Mouse (Mus musculus) ovary, postnatal 14 days (tissue): Measurements from ENCODE around the gene Stip1.
"Not testable (repeated sequence)": the region's sequence is repeated elsewhere in the genome, so short reads cannot be mapped to it uniquely, and the experiment has no call there.

Source experiments
- DNase-seq: peaks from one replicate; pipeline ENCODE4 v3.0.0; 2022; ENCODE audit warnings: low spot score

Stip1 gene

DNA sequence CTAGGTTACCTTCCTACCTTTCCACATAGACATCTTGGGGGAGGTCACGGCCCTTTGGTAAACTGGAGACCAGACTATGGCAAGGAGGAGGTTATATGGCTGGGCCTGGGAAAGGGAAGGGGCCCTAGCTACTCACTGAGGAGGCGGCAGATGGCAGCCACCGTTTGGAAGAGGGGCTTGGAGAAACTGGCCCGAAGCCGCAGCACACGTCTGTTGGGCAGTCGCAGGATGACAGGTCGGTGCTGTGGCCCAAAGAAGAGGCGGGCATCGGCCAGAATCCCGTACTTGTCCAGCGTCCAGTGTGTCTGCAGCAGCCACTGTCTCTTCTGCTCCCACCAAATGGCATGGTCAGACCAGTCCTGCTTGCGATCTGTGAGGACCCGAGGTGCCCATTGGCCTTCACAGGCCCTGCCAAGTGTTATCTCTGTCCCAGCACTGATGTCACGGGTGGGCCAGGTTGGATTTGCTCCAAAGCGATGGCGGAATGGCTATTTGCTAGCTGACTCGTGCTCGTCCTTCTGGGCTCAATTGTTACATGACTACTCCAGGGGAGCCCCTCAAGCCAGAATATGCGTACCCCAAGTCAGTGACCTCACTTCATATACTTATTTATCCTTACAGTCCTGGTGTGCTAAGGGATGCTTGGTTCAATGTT lies 25.2 kb downstream of the Stip1 start:
- no peak for DNase-seq

DNA sequence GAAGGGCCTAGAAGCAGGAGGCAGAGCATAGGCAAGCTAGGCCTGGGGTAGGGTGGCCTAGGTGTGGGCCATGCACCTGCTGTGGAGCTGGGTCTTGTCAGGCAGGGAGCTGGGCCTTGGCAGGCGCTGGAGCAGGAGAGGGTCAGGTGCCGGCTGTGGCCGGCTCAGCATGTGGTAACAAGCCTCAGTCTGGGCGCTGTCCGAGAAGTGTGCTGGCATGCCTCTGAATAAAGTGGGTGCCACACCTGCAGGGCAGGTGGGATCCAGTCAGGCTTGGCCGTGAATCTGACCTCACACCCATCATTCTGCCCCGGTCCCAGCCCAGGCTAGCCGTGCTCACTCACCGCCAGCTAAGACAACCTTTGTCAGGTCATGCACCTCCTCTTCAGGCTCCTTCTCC lies 25.8 kb downstream of the Stip1 start:
- DNase-seq = no peak

DNA sequence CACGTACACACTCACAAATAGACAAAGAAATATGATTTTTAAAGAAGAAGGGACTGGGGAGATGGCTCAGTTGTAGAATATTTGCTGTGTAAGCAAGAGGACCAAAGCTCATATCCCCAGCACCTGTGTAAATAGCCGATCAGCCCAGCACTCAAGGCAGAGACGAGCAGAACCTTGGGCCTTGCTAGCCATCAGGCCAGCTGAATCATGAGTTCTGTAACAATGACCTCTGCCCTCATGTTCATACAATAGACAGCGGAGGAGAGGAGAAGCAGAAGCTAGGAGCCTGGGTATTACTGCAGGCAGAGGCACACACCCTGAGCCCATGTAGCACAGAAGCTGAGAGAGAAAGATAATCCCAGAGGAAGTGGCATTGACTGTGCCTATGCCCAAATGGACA lies 27.3 kb downstream of the Stip1 start:
- no peak for DNase-seq

DNA sequence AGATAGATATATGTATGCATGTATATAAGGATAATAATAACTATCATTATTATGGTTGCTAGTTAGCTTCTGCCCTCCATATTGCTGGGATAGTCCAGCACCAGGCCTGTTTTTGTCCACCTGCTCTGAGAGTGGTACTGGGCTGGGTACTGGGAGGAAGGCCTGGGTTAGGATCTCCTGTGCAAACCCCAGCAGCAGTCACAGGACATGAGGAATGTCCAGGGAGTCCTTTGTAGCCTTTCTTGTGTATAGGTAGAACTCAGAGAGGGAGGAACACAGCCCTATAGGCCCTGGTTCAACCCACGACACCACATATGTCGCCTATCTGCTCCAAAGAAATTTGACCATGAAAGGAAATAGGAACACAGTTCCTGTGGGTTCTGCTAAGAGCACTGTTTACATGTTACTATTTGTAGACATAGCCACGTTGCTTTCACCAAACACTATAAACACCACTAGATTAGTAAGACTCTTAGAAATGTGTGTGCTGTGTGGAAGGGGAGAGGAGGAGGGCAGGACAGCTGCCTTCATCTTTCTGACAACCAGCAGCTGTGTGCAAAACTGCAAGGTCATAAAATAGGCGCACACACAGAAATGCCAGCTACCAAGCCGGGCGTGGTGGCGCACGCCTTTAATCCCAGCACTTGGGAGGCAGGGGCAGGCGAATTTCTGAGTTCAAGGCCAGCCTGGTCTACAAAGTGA lies 32.7 kb downstream of the Stip1 start:
- no peak for DNase-seq

DNA sequence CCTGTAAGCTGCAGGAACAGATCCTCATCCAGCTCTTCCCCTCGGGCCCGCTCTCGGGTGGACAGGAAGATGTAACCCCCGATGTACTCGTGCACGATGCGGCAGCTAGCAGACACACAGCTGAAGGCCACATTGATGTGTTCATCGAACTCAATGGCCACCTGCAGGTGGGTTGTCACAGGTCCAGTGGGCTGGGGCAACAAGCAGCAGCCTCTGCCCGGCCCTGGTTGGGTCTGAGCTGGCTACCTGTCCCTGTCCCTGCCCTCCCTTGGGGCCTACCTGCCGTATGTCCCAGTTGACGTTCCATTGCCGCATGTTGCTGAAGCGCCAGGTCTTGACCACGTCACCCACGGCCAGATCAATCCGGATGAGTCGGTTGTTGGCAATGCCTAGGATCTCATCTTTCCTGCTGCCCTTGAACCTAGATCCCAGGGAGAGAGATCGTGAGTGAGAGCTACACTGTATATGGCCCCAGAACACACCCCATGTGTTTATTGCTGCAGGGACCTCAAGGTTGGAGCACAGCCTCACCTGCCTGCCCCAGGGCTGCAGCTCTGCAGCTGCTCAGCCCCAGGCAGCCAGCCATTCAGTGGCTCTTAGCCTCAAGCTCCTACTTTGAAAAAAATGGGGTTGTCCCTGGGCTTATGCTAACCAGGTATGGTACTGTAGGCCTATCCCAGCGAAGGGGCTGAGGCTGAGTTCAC lies 40.3 kb downstream of the Stip1 start:
- DNase-seq = no peak

DNA sequence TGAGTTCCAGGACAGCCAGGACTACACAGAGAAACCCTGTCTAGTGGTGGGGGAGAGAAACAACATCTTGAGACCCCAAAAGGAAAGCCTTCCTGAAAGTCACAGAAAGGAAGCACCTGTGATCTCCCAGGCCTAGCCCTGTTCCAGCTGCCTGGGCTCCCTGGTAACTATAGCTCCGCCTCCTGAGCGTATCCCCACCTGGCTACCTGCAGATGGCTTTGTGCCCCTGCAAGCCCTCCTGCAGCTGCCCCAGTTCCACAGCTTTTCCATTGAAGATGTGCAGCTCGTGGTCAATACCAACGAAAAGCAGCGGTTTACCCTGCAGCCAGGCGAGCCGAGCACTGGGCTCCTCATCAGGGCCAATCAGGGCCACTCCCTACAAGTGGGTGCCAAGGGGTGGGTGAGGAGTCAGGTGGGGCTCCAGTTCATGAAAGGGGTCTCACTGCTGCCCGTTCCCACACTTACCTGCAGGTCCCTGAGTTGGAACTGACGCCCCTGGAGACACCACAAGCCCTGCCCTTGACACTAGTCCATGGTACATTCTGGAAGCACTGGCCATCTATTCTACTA lies 42.0 kb downstream of the Stip1 start:
- no peak for DNase-seq

DNA sequence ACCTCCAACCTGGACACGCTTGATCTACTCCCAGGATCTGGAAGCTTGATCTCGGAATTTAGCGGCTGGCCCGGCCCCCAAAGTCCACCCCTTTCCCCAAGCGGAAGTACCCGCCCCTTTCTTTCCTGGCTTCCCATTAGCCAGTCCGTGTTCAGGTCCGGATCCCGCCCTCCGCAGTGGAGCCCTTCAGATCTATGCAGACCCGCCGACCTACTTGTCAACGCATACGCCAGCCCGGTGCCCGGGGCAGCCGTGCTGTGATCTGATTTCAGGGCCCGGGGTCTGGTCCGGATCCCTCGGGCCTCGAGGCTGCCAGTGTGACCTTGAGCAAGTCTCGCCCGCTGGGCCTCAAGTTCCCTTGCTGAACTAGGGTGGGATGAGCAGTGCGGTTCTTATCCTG lies 43.8 kb downstream of the Stip1 start, which contains the start of the genes Nudt22 and Trpt1:
Gene Nudt22, minus strand, starts transcription at position 112 of the 400 bp plus-strand sequence.
Gene Trpt1, plus strand, starts transcription at position 126 of the 400 bp plus-strand sequence.
- DNase-seq = peak; percentile 69

DNA sequence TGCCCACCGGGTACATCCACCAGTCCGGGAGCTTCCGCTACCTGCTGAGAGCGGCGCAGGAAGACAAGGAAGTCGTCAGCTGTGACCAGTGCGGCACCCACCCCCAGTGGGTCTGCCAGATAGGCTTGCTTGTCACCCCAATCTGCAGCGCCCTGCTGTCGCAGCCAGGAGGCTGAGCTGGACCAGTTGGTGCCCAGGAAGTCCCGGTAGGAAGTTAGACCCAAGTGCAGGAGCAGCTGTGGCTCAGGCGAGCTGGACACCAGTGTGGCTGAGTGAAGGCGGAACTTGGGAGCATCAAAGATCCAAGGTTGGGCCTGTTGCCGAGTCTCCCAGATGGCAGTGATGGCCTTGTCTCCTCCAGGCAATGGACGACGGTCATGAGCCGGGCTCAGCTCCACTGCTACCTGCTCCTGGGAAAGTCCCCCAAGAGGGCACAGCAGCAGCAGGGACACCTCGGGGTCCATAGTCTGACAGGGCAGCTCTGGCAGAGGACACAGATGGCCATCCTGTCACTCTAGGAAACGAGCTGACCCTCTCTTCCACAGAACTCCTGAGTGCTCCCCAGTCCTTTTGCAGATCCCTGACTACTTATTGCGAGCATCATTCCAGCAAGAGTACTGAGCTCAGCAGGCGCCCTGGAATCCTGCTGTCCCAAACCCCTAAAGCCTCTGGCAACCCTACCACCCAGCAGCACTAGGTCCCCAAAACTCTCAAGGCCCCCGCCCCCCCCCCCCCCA lies 44.3 kb downstream of the Stip1 start:
- no peak for DNase-seq

DNA sequence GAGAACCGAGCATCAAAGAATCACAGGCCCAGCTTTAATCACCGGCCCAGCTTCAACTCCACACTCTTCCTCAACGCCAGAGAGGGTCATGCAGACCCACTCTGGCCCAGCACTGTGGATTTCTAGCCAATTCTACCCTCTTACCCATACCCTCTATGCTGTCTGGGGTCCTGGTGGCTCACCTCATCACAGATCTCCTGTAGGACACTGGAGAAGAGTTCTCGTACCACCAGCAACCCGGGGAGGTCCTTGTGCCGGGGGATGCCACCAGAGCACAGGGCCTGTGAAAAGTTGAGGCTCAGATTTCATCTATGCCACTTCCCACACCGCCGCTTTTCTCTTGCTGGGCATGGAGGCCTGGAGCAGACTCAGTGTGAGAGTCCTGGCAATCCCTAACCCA lies 45.3 kb downstream of the Stip1 start:
- DNase-seq = no peak

DNA sequence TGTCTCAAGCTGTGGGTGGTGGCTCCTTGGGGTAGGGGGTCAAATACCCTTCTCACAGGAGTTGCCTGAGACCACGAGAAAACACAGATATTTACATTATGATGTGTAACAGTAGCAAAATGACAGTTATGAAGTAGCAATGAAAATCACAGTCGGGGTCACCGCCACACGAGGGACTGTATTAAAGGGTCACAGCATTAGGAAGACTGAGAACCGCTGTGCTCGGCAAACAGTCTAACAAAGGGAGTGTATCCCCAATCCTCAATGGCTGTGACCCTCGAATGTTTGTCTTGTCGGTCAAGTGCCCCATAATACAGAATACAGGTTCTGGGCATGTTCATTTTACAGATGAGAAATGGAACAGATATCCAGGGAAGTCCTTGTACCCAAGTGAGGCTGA lies 45.8 kb downstream of the Stip1 start:
- DNase-seq = no peak

DNA sequence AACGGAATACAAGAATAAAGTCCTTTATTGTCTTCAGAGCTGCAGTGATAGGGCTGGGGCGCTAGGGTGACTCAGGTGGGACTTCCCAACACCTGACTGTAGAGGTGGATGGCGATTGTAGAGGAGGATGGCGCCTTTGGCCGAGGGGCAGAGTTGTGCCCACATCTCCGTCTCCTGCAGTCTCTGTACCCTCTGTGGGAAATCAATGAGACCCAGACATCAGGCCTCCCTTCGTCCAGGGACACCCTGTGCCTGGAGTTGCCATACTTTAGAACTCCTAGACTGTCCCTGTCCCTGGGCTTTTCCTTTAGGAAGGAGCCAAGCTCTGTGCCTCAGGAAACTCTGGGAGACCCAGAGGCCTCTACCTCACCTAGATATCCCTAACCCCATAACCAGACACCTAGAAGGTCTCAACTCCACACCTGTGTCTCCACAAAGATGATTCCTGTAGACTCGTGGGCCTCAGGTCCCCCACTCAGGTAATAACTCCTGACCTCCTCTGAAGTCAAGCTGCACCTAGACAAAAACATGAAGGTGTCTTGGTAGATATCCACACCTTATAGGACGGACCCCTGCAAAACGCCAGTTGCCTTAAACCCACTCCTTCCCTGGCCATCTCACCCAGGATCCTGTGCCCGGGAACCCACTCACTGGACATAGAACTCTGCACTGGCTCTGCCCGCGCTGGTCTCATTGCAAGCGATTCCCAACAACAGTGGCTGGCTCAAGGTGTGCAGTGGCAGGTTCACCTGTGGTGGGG lies 46.6 kb downstream of the Stip1 start:
- DNase-seq = no peak

DNA sequence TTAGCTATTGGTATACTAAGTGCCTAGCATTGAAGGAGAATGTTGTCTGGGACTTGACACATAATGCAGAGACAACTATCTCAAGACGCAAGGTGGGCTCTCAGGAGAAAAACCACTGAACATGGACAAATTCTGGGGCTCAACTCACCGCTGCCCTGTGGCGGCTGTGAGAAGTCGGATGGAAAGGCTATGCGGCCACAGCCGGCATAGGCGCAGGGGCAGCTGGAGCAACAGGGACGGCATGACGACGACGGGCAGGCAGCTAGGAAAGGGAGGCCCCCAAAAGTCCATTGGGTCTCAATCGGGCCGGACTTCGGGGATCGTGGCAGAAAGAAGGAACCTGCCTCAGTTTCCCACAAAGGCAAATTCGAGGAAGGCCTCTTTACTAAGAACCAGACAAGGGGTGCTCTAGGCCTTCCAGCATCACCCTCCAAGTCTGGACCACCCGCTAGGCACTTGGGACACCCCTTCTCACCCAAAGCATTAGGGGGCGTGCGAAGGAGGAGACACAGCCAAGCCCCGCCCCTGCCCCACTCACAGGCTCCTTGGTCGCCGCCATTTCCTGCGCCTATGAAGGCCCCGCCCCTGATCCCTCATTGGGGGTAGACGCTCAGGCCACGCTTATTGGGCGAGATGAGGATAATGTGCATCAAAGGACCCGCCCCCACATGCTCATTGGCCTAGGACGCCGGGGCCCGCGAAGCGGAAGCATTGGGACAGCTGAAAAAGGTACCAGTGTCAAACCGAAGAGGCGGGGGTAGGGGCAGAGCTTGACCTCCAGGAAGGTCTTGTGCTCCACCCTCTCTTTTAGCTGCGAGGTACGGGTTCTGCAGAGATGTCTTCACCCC lies 47.5 kb downstream of the Stip1 start, which contains the start of gene Dnajc4:
Gene Dnajc4, minus strand, starts transcription at position 562 of the 848 bp plus-strand sequence.
- peak; percentile 87 for DNase-seq

DNA sequence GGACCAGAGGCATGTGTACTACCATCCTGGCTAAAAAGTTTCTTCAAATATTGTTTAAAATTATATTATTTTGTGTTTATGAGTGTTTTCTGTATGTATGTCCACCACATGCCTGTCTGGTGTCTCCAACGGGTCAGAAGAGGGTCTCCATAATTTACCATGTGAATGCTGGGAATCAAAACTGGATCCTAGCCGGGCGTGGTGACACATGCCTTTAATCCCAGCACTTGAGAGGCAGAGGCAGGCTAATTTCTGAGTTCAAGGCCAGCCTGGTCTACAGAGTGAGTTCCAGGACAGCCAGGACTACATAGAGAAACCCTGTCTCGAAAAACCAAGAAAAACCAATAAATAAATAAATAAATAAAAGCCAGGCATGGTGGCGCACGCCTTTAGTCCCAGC lies 48.6 kb downstream of the Stip1 start:
- not testable (repeated sequence) for DNase-seq

DNA sequence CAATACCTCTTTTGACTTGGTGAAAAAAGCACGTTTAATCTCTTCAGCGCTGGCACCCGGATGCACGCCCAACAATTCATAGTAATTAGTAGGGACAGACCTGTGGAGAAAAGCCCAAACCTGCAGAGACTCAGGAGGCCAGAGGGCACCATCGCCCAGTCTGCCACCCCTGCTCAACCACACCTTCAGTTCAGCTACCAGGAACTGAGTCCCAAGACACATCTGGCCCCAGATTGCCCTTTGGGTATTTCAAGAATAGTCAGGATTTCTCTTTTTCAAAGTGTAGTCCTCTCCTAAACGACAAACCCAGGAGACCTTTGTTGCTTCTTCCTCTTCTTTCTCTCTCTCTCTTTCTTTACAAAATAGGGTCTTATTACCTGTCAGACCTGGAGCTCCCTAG lies 49.1 kb downstream of the Stip1 start:
- no peak for DNase-seq

DNA sequence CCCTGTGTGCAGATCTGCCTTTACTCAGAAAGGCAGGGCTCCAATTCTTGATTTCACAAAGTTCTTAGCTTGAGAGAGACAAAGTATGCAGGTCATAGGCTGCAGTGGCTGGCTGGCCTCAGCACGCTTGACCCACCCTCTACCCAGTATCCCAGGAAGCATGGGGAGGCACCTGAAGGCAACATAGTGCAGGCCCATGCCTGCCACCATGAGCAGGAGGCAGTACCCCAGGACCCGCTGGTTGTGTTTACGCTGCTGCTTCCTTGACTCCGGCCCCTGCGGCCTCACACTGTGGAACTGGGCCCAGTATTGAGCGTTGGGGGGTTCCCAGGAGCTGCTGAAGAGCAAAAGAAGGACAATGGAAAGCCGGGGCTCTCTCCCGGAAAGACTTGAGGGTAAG lies 50.5 kb downstream of the Stip1 start:
- no peak for DNase-seq

DNA sequence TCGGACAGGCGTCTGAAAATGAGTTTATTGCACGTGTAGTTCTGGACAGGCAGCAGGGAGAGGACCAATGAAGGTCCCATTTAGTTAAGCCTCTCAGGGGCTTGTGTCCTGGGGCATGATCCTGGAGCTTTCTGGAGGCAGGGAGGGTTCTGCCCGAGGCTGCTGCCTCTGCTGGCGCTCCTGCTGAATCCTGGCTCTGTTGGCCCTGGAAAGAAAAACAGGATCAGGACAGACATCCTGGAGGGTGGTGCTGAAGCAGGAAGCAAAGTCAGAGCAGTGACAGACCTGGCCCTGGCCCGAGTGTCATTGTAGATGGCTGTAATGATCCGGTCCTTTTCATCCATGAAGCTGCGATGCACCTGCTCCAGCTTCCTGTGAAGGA lies 51.9 kb downstream of the Stip1 start:
- DNase-seq = no peak

DNA sequence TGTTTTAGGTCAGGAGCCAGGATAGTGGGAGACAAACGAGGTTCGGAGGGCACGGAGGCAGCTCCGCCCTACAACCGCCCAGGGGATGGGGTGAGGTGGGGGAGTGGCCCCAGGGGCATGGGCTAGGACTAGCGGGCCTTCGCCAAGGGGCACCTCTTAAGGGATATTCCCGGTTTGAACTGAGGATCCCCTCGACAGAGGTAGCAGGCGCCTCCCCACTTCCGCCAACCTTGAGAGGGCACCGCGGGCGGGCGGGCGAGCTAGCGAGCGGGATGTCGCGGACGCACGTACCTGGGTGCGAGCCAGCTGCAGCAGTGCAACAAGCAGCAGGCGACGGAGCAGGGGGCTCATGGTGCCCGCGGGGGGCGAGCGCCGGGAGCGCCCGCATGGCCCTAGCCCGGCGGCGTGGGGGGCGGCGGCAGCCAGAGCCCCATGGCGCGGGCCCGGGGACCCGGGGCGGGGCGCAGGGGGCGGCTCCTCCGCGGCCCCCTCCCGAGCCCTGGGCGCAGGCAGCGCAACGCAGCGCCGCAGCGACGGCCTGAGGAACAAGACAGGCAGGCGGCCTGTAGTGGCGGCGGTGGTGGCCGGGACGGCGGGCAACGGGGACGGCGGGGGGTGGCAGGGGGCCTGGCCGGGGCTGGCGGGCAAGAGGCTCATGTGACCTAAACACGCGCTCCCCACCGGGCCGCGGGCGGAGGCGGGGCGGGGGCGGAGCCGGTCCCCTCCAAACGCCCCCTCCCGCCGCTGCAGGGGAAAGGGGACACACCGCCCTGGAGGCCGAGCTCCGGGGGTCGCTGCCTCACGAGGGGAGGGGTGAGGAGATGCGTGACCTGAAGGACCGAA lies 52.5 kb downstream of the Stip1 start, which contains the start of gene Vegfb:
Gene Vegfb, minus strand, starts transcription at position 591 of the 843 bp plus-strand sequence.
- DNase-seq = no peak

DNA sequence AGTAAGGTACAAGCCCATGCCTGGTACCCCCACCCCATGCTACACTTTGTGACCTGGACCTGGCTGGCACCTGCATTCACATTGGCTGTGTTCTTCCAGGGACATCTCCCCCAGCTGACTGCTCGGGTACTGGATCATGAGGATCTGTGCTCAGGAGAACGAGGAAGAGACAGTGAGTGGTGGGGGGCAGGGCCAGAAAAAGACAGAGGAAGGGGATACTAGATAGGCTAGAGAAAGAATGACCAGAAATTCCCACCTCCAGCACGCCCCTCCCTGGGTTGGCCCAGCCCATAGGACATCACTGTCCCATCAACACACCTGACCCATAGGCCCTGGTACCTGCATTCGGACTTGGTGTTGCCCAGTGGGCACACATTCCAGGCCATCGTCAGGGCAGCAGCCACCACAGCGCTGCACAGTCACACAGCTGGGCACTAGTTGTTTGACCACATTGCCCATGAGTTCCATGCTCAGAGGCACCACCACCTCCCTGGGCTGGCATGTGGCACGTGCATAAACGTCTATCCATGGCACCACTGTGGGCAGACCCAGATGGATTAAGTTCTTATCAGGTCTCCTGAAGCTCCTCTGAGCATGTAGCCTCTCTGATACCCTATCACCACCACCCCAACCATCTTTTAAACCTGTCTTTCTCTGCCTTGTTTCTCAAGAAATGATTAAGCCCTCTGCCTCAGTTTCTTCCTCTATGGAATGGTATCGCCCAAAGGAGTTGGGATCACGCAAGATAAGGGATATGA lies 53.6 kb downstream of the Stip1 start:
- DNase-seq = no peak

DNA sequence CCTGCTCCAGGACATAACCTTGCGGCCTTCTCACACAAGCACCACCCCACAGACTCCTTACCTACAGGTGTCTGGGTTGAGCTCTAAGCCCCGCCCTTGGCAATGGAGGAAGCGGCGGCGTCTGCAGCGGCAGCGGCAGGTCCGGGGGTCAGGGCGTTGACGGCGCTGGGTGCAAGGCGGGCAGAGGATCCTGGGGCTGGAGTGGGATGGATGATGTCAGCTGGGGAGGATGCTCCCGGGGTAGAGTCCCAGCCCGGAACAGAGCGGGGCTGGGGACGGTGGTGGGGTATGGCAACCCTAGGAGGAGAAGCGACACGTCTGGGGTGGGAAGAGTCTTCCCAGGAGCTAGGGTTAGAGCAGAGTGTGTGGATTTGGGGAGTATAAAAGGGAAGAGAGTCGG lies 54.5 kb downstream of the Stip1 start:
- DNase-seq = no peak
